Mouse (Mus musculus) lung, postnatal 0 days (tissue): Measurements from ENCODE around the gene Bcl2a1a.
"Not testable (repeated sequence)": the region's sequence is repeated elsewhere in the genome, so short reads cannot be mapped to it uniquely, and the experiment has no call there.

Experiments
- CTCF ChIP-seq: IDR thresholded peaks from 2 replicates; pipeline ENCODE4 v1.5.1; 2016; ENCODE audit warnings: antibody characterized with exemption, mild to moderate bottlenecking
- EP300 ChIP-seq: IDR thresholded peaks from 2 replicates; pipeline ENCODE4 v1.6.1; 2016; ENCODE audit warnings: antibody characterized with exemption, mild to moderate bottlenecking, control low read depth

GRCm38 (mm10) chr9:88955224-88955623 is 1.5 kb upstream of the Bcl2a1a start:
- not testable (repeated sequence) for TF ChIP-seq EP300, CTCF
